In the genomic region with DNA sequence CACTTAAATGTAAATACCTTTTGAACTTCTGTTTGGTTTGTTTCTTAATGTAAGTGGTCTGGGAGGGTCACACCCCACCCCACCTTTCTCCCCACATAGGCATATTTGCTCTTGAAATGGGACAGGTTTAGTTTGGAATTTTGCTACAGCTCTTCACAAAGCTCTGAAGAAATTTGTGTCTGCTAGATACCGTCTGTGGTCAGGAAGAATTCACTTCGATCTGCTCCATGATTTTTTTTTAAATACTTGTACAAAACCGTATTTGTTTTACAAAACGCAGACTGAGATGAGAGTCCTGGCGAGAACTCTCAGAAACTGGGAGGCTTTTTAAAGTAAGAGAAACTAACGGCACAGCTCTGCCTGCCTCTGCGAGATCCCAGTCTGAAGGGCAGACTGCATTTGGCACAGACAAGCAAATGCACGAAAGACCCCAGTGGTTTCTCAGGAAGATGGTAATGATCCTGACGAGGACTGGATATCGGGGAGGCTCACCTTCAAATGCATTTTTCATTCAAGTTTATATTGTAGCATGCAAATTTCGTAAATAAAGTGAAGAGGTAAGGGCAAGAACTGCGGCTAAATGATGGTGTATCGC, we compare ENCODE assay signal across 13 mouse cellular contexts.
DNase-seq lines count a peak whose midpoint lies in the region; ATAC-seq and TF ChIP-seq lines count a peak whose summit lies in the region.
"Had no signal": no experiment of that assay in that cellular context is flagged by ENCODE, and none has a peak within 500 bp of the region (broad histone marks: within the 10 kb centered on the region; RNA-seq: fewer than 3 reads in every experiment).

No protein-coding gene starts in this region.

- H3K4me1 ChIP-seq in forebrain, postnatal 0 days (ENCODE audit: insufficient read depth), result no peaks in the 10 kb centered on the region
- peaks cover 30% of the 10 kb centered on the region for H3K4me1 ChIP-seq in midbrain, embryonic 13.5 days (replicated peaks)
- H3K4me1 ChIP-seq: lung, embryonic 15.5 days had no signal

- DNase-seq in retina, embryonic 14.5 days (ENCODE audit: low spot score), result peak; percentile 30
- no peak for DNase-seq in retina, postnatal 1 day
- peak; percentile 36 for DNase-seq in forebrain, postnatal 0 days
- DNase-seq in layer of hippocampus, postnatal 25 days (ENCODE audit: extremely low spot score in 1 of 2, low spot score in 1 of 2), result no peak
- DNase-seq in T-cell, adult 2 months (ENCODE audit: low spot score), result no peak
- DNase-seq in spleen, postnatal 36 days (ENCODE audit: low spot score in 2 of 2), result no peak
- no peak for DNase-seq in lung, adult 18-20 months
- DNase-seq: thymus, postnatal 25 days had no signal

- H3K27ac ChIP-seq in forebrain, postnatal 0 days (ENCODE audit: low read depth, low read length), result no peak overlapping the region
- peak overlapping the region; percentile 62 for H3K27ac ChIP-seq in midbrain, embryonic 13.5 days
- H3K27ac ChIP-seq: layer of hippocampus, adult 2 months; lung, embryonic 15.5 days had no signal

- H3K4me2 ChIP-seq in forebrain, postnatal 0 days (ENCODE audit: low read depth), result peak overlapping the region; percentile 17; the same call in 1 of the 2 replicates
- peak overlapping the region; percentile 43 for H3K4me2 ChIP-seq in midbrain, embryonic 13.5 days (replicated peaks)
- H3K4me2 ChIP-seq: lung, embryonic 15.5 days had no signal

- no peak overlapping the region for H3K4me3 ChIP-seq in forebrain, postnatal 0 days (ENCODE audit: low read depth, low read length)
- peak overlapping the region; percentile 14; the same call in 1 of the 2 replicates for H3K4me3 ChIP-seq in midbrain, embryonic 13.5 days (replicated peaks)
- H3K4me3 ChIP-seq: layer of hippocampus, adult 2 months; lung, embryonic 15.5 days had no signal

- no peak overlapping the region for H3K9ac ChIP-seq in forebrain, postnatal 0 days
- H3K9ac ChIP-seq in midbrain, embryonic 13.5 days (replicated peaks), result peak overlapping the region; percentile 42
- H3K9ac ChIP-seq: lung, embryonic 15.5 days had no signal

- H3K9me3 ChIP-seq in forebrain, postnatal 0 days (ENCODE audit: low read length), result no peaks in the 10 kb centered on the region
- no peaks in the 10 kb centered on the region for H3K9me3 ChIP-seq in midbrain, embryonic 13.5 days
- H3K9me3 ChIP-seq: lung, embryonic 15.5 days had no signal

- peaks cover 8% of the 10 kb centered on the region; the same call in 1 of the 2 replicates for H3K27me3 ChIP-seq in forebrain, postnatal 0 days (ENCODE audit: insufficient read depth, low read length)
- peaks cover 34% of the 10 kb centered on the region for H3K27me3 ChIP-seq in midbrain, embryonic 13.5 days
- H3K27me3 ChIP-seq: lung, embryonic 15.5 days had no signal

- WGBS in forebrain, postnatal 0 days, result 29% methylated on average over 13 of the region's 13 CpGs
- 25% methylated on average over 13 of the region's 13 CpGs for WGBS in midbrain, embryonic 13.5 days

- H3K36me3 ChIP-seq in forebrain, postnatal 0 days (ENCODE audit: insufficient read depth), result no peaks in the 10 kb centered on the region
- no peaks in the 10 kb centered on the region for H3K36me3 ChIP-seq in midbrain, embryonic 13.5 days
- H3K36me3 ChIP-seq: lung, embryonic 15.5 days had no signal

- ATAC-seq in forebrain, postnatal 0 days, result no peak
- ATAC-seq in midbrain, embryonic 13.5 days, result no peak
- ATAC-seq: activated CD4-positive, CD25-positive, alpha-beta regulatory T cell, adult 4 months; intestine, postnatal 0 days had no signal

- TF ChIP-seq CTCF in forebrain, postnatal 0 days (IDR thresholded peaks at IDR 0.05; ENCODE audit: low read depth), result no peak

Comparison
In these comparisons a context has a peak if more than half of its experiments do, and no peak if none do; other contexts are left out.
1. DNase-seq: peak in retina, embryonic 14.5 days (single experiment) and forebrain, postnatal 0 days (single experiment); none in retina, postnatal 1 day (single experiment), layer of hippocampus, postnatal 25 days (0 of 2), T-cell, adult 2 months (single experiment), spleen, postnatal 36 days (0 of 2) and lung, adult 18-20 months (0 of 2).